Mouse (Mus musculus): ENCODE measurements around the gene Stxbp2. TPM values are rescaled to one million over a fixed set of nuclear protein-coding genes. Genes with fewer than 3 reads are reported as not detected.

Gene Stxbp2
- total RNA-seq (2023) = 222 TPM

DNA sequence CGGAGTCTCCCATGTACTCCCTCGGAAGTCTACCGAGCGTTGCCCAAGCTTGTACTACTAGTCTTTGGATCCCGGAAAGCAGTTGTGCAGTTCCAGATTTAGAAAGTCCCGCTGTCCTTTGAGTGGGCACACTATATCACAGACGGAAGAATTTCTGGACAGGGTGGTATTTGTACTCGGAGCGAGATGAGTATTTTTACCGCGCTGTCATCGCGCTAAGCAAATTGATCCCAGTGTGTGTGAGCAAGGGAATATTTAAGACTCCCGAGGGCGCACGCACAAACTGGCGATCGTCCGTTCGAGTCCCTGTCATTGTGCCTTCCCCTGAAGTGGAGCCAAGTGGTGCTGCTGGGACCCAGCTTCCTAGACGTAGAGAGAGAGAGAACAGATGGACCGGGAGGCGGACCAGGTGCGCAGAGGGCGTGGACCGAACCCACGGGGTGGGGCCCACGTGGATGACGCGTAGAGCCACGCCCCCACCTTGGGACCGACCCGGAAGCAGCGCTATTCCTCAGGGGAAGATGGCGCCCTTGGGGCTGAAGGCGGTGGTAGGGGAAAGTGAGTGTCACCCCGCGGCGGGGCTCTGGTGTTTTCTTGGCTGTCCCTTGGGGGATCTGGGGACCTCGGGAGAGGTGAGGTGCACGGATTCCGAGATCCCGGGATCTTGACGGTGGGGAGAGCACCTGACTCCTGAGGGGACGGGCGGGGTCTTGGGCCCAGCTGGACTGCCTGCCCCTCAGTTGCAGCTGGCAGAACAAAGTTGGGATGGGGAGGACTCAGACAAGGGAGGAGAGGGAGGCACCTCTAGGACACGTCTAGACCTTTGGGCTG lies at the start of gene Stxbp2:
Gene Stxbp2 (plus strand): TSS at position 309 of the 831 bp plus-strand sequence.

DNA sequence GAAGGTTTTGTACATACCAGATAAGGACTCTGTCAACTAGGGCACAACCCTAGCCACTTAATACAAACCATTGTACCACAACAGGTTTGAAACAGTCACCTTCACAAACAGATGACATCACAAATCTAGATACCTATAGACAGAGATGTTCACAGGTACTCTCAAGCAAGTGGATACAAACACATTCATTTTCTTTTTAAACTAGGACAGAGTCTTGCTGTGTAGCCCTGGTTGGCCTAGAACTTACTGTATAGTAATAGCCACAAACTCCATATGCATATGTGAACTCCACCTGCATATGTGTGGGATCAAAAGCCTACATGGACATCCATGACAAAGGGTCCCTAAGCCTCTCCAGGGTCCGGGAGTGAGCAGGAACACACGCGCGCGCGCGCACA lies 43.8 kb upstream of the Stxbp2 start, which contains the start of gene Camsap3:
Gene Camsap3 (plus strand): TSS at position 301 of the 398 bp plus-strand sequence.

GRCm38 (mm10) chr8:3621199-3621970 lies 9.4 kb upstream of the Stxbp2 start, which contains the start of the genes Xab2 and Pet100:
TSS of gene Xab2 (minus strand) at chr8:3621316.
TSS of gene Pet100 (plus strand) at chr8:3621548.

DNA sequence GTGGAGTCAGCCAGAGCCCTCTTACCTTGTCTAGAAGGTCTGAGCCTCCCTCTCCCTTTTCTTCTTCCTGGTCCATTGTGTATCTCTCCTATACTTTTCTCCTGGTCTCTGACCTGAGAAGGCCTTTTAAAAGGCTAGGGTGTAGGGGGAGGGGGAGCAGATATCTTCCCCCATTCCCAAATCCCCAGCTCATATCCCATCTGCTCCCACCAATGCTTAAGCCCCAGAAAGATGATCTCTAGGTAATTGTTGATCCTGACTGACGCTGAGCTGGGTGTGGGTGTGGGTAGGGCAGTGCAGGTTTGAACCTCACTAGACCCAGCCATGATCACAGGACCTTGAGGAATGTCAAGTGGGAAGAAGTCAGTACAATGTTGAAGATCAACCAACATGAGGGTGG lies 5.3 kb upstream of the Stxbp2 start, which contains the start of gene Pcp2:
Gene Pcp2 (minus strand): TSS at position 101 of the 400 bp plus-strand sequence.

DNA sequence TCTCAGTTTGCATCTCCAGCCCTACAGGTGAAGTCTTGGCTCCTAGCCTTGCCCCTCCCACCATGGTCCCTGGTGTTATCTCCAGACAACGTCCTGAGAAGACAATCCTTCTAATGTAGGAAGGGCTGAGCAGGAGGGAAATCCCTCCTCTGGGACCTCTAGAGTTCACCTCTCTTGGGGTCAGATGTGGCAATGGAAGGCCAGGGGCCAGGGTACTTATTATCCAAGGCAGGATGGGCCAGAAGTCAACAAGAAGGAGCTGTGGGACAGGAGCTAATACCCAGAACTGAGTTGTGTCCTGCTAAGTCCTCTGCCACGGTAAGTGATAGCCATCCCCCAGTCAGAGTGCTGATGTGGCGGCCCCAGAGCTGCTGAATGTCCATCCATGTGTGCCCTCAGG lies 24.8 kb downstream of the Stxbp2 start, which contains the start of gene Retn:
Gene Retn (plus strand): TSS at position 245 of the 400 bp plus-strand sequence.

DNA sequence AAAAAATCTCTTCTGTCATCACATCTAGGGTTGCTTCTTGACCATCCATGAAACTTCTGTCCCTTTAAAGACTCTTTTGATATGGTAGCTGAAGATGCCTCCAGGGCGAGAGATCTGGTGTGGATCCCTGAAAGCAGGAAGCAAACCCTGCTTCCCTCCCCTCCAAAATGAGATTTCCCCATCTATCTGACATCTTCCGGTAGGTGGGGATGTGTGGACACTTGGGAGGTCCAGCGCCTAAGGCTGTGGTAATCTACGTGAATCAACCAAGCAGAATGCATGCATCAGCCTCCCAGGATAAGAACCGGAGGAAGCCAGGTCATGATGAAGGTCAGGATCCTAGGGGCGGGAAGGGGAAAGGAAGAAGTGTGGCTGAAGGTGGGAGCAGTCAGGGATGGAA lies 34.8 kb downstream of the Stxbp2 start, which contains the start of gene Mcemp1:
Gene Mcemp1 (plus strand): TSS at position 248 of the 400 bp plus-strand sequence.

DNA sequence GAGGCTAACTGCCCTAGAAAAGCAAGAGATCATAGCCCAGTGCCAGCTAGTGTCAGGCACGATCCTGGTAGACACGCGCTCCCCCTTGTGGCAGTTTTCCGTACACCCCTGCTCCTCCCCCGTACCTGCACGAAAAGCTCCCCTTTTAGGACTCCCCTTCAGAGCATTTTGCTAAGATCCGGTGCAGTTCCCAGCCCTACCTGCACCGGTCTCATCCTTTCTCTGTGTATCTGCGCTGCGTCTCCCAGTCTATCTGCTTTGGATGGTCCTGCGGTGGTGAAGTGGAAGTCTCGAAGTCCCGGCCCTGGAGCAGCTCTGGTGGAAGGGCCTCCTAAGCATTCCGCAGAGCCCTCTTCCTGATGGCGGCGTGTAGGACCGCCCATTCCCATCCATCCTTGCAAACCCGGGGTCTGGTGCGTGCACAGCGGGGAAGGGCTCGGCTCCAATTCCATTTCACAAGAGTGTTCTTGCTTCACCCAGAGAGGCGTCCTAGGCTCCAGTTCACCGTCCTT lies 41.3 kb downstream of the Stxbp2 start, which contains the start of gene Fcor:
Gene Fcor (minus strand): TSS at position 383 of the 512 bp plus-strand sequence.

DNA sequence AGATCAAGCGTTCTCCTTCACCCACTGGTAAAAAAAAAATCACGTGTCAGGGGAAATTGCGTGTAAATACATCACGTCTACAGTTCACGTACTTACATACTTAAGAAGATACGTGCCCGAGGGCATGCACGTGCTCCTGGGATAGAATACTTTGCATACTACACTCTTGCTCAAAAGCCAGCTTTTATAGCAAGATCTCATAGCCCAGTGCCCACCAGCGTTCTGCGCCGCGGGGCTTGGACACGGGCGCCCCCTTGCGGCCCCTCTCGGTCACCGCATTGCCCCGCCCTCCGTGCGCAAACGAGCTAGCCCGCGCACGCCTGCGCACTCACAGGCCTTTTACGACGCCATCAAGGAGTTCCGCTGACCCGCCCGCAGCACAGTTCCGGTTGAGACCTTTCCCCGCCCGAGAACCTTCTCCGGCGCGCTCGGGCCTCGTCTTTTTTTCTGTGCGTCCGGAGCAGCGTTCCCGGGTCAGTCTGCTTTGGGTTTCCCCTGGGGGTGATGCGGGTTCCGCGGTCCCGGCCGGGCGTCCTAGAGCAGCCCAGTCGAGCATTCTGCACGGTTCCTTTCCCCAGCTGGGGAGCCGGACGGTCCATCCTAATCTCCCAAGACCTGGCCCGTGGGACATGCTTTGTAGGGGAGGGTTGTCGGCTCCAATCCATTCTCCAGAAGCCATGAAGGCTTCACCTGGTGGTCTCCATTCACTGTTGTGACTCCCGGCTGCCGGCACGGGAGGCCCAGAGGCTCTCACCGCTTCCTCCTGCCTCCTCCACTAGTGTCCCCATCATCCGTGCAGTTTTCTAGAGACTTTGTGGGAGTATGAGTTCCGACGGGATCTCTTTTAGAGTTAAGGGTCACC lies 45.6 kb downstream of the Stxbp2 start, which contains the start of gene Trappc5:
Gene Trappc5 (plus strand): TSS at position 169 of the 862 bp plus-strand sequence.

Other genes with a start within 250 kb of the Stxbp2 start
- 271 TPM for gene Arhgef18, start 237.9 kb upstream of the Stxbp2 start, total RNA-seq (2023)
- gene Pex11g, start 163.3 kb upstream of the Stxbp2 start, total RNA-seq (2023) = 0.70 TPM
- gene Tex45, start 160.1 kb upstream of the Stxbp2 start, total RNA-seq (2023) = 5.0 TPM
- 12.0 TPM for gene Zfp358, start 137.8 kb upstream of the Stxbp2 start, total RNA-seq (2023)
- 76.4 TPM for gene Mcoln1, start 130.5 kb upstream of the Stxbp2 start, total RNA-seq (2023)
- gene Pnpla6, start 115.6 kb upstream of the Stxbp2 start, total RNA-seq (2023) = 60.0 TPM
- not detected for gene C330021F23Rik, start 63.0 kb upstream of the Stxbp2 start, total RNA-seq (2023)
- 0.15 TPM for gene Camsap3, start 43.7 kb upstream of the Stxbp2 start, total RNA-seq (2023)
- gene Xab2, start 9.6 kb upstream of the Stxbp2 start, total RNA-seq (2023) = 97.6 TPM
- 45.9 TPM for gene Pet100, start 9.4 kb upstream of the Stxbp2 start, total RNA-seq (2023)
- not detected for gene Pcp2, start 5.4 kb upstream of the Stxbp2 start, total RNA-seq (2023)
- not detected for gene Retn, start 24.8 kb downstream of the Stxbp2 start, total RNA-seq (2023)
- gene Mcemp1, start 34.8 kb downstream of the Stxbp2 start, total RNA-seq (2023) = 0.58 TPM
- not detected for gene Fcor, start 41.4 kb downstream of the Stxbp2 start, total RNA-seq (2023)
- 12.8 TPM for gene Trappc5, start 45.3 kb downstream of the Stxbp2 start, total RNA-seq (2023)
- 39.9 TPM for gene Fcer2a, start 63.2 kb downstream of the Stxbp2 start, total RNA-seq (2023)
- gene Clec4g, start 89.7 kb downstream of the Stxbp2 start, total RNA-seq (2023) = not detected
- gene Cd209a, start 118.0 kb downstream of the Stxbp2 start, total RNA-seq (2023) = 4.2 TPM
- not detected for gene Cd209e, start 223.4 kb downstream of the Stxbp2 start, total RNA-seq (2023)
- gene Cd209d, start 247.6 kb downstream of the Stxbp2 start, total RNA-seq (2023) = not detected

All from CD8-positive naive resting alpha-beta T cell, adult 57 days (primary cell).